Mouse (Mus musculus) kidney, postnatal 0 days (tissue): ENCODE measurements around the gene Slc38a2. TPM values are rescaled to one million over a fixed set of nuclear protein-coding genes. Genes with fewer than 3 reads are reported as not detected.

Source experiments
- ATAC-seq: fragments of 200-750 bp; cut with Nextera tagmentation; replicated peaks from 2 replicates; pipeline ENCODE4 v1.8.0; 2017; ENCODE audit warnings: low read depth, moderate number of reproducible peaks, moderate TSS enrichment, moderate library complexity; ENCODE audit not compliant: low FRiP score
- DNase-seq: peaks from one replicate; pipeline ENCODE4 v3.0.0-alpha.2; 2016; ENCODE audit warnings: low spot score
- H3K27ac ChIP-seq: fragments of 300-500 bp; sonication (generic); 2 replicates; pipeline ENCODE4 v1.5.1; 2014; ENCODE audit warnings: mild to moderate bottlenecking
- H3K27me3 ChIP-seq: fragments of 300-500 bp; sonication (generic); 2 replicates; pipeline ENCODE4 v1.6.1; 2014; ENCODE audit warnings: low read length, mixed read lengths; ENCODE audit not compliant: insufficient read depth
- H3K36me3 ChIP-seq: fragments of 300-500 bp; sonication (generic); 2 replicates; pipeline ENCODE4 v1.6.1; 2014; ENCODE audit warnings: low read length, mixed read lengths; ENCODE audit not compliant: insufficient read depth
- H3K4me1 ChIP-seq: fragments of 300-500 bp; sonication (generic); replicated peaks from 2 replicates; pipeline ENCODE4 v1.6.1; 2014; ENCODE audit warnings: antibody characterized with exemption, low read length, mixed read lengths; ENCODE audit not compliant: insufficient read depth
- H3K4me2 ChIP-seq: fragments of 300-500 bp; sonication (generic); 2 replicates; pipeline ENCODE4 v1.6.1; 2014; ENCODE audit warnings: mild to moderate bottlenecking, low read length, moderate library complexity, mixed read lengths
- H3K4me3 ChIP-seq: fragments of 300-500 bp; sonication (generic); replicated peaks from 2 replicates; pipeline ENCODE4 v1.5.1; 2014; ENCODE audit warnings: low read depth, low read length
- H3K9ac ChIP-seq: fragments of 300-500 bp; sonication (generic); 2 replicates; pipeline ENCODE4 v1.6.1; 2014; ENCODE audit warnings: low read depth, low read length
- H3K9me3 ChIP-seq: fragments of 300-500 bp; sonication (generic); replicated peaks from 2 replicates; pipeline ENCODE4 v1.6.1; 2016; ENCODE audit warnings: low read length, inconsistent platforms, mixed read lengths
- CTCF ChIP-seq: IDR thresholded peaks from 2 replicates; pipeline ENCODE4 v1.5.1; 2016; ENCODE audit warnings: antibody characterized with exemption, low read depth, mild to moderate bottlenecking, moderate library complexity
- WGBS: fragments of 180-500 bp; shearing (Covaris S2); extraction: QIAGEN DNeasy Blood & Tissue Kit; methylation state at CpG from one replicate; pipeline ENCODE4 v1.1.7; 2014; 5-methylcytosine and 5-hydroxymethylcytosine counted together
- polyA plus RNA-seq: library from polyadenylated mRNA; unstranded; fragments of >200 nt; fragmentation: Nextera tagmentation; extraction: Ambion mirVana; gene quantifications from 2 replicates; pipeline ENCODE4 v1.2.1, GENCODE M21; 2015

Slc38a2 gene
- polyA plus RNA-seq, 1 experiment from 2014 or later: 111 TPM

GRCm38 (mm10) chr15:96692401-96692800 lies 7.1 kb downstream of the Slc38a2 start:
- no peak for TF ChIP-seq CTCF
- no peak overlapping the region for H3K9ac ChIP-seq
- H3K9me3 ChIP-seq: no peaks in the 10 kb centered on the region
- no peak overlapping the region for H3K27ac ChIP-seq
- ATAC-seq (no peak), DNase-seq (no peak)
- H3K27me3 ChIP-seq: no peaks in the 10 kb centered on the region
- peaks cover 80% of the 10 kb centered on the region for H3K36me3 ChIP-seq
- no peak overlapping the region for H3K4me2 ChIP-seq
- no peak overlapping the region for H3K4me3 ChIP-seq
- H3K4me1 ChIP-seq: no peaks in the 10 kb centered on the region
- 91% methylated on average over 11 of the region's 11 CpGs for WGBS

- TF ChIP-seq CTCF: no peak
- no peak for DNase-seq
- Histone ChIP-seq H3K27me3 (no peaks in the 10 kb centered on the region), H3K9me3 (no peaks in the 10 kb centered on the region), H3K4me2 (no peak overlapping the region), H3K4me3 (no peak overlapping the region), H3K27ac (no peak overlapping the region), H3K36me3 (peaks cover 78% of the 10 kb centered on the region), H3K4me1 (no peaks in the 10 kb centered on the region), H3K9ac (no peak overlapping the region)
- 87% methylated on average over 15 of the region's 15 CpGs for WGBS
- ATAC-seq: no peak
Observed at GRCm38 (mm10) chr15:96691381-96691780, 8.1 kb downstream of the Slc38a2 start.

- H3K27me3 ChIP-seq: no peaks in the 10 kb centered on the region
- no peak overlapping the region for H3K27ac ChIP-seq
- H3K4me2 ChIP-seq: no peak overlapping the region
Observed at GRCm38 (mm10) chr15:96690829-96691228, 8.7 kb downstream of the Slc38a2 start.

GRCm38 (mm10) chr15:96689919-96690318 lies 9.6 kb downstream of the Slc38a2 start:
- peaks cover 69% of the 10 kb centered on the region for H3K36me3 ChIP-seq
- H3K27me3 ChIP-seq: no peaks in the 10 kb centered on the region
- H3K4me3 ChIP-seq: no peak overlapping the region
- ATAC-seq (no peak), DNase-seq (no peak)
- TF ChIP-seq CTCF: no peak
- no peak overlapping the region for H3K27ac ChIP-seq
- H3K4me2 ChIP-seq: no peak overlapping the region
- WGBS: 84% methylated on average over 9 of the region's 9 CpGs
- H3K9ac ChIP-seq: no peak overlapping the region
- no peaks in the 10 kb centered on the region for H3K4me1 ChIP-seq
- H3K9me3 ChIP-seq: no peaks in the 10 kb centered on the region

More at GRCm38 (mm10) chr15:96690829-96691228, 8.7 kb downstream of the Slc38a2 start:
- no peak for TF ChIP-seq CTCF
- 86% methylated on average over 13 of the region's 13 CpGs for WGBS
- H3K36me3 ChIP-seq: peaks cover 78% of the 10 kb centered on the region
- DNase-seq (no peak), ATAC-seq (no peak)
- no peak overlapping the region for H3K4me3 ChIP-seq
- no peaks in the 10 kb centered on the region for H3K4me1 ChIP-seq
- H3K9me3 ChIP-seq: no peaks in the 10 kb centered on the region
- H3K9ac ChIP-seq: no peak overlapping the region

GRCm38 (mm10) chr15:96688784-96689318 lies 10.7 kb downstream of the Slc38a2 start:
- H3K9me3 ChIP-seq: no peaks in the 10 kb centered on the region

GRCm38 (mm10) chr15:96688036-96688435 lies 11.5 kb downstream of the Slc38a2 start:
- Histone ChIP-seq H3K9me3 (no peaks in the 10 kb centered on the region), H3K4me3 (no peak overlapping the region), H3K36me3 (peaks cover 50% of the 10 kb centered on the region), H3K27me3 (no peaks in the 10 kb centered on the region), H3K4me1 (no peaks in the 10 kb centered on the region), H3K9ac (no peak overlapping the region), H3K4me2 (no peak overlapping the region), H3K27ac (no peak overlapping the region)
- DNase-seq: no peak
- no peak for TF ChIP-seq CTCF
- WGBS: 76% methylated on average over 6 of the region's 6 CpGs
- ATAC-seq: no peak

More at GRCm38 (mm10) chr15:96688784-96689318, 10.7 kb downstream of the Slc38a2 start:
- no peak overlapping the region for H3K27ac ChIP-seq
- no peak overlapping the region for H3K4me3 ChIP-seq
- DNase-seq (no peak), ATAC-seq (no peak)
- TF ChIP-seq CTCF: no peak
- peaks cover 58% of the 10 kb centered on the region for H3K36me3 ChIP-seq
- 88% methylated on average over 12 of the region's 12 CpGs for WGBS
- no peak overlapping the region for H3K9ac ChIP-seq
- H3K4me1 ChIP-seq: no peaks in the 10 kb centered on the region
- H3K4me2 ChIP-seq: no peak overlapping the region
- H3K27me3 ChIP-seq: no peaks in the 10 kb centered on the region

GRCm38 (mm10) chr15:96687366-96687765 lies 12.2 kb downstream of the Slc38a2 start:
- DNase-seq: no peak
- no peaks in the 10 kb centered on the region for H3K27me3 ChIP-seq
- H3K9me3 ChIP-seq: no peaks in the 10 kb centered on the region
- H3K36me3 ChIP-seq: peaks cover 43% of the 10 kb centered on the region
- H3K27ac ChIP-seq: no peak overlapping the region
- 46% methylated on average over 1 of the region's 1 CpGs for WGBS
- ATAC-seq: no peak
- no peak overlapping the region for H3K9ac ChIP-seq
- H3K4me1 ChIP-seq: no peaks in the 10 kb centered on the region
- no peak overlapping the region for H3K4me3 ChIP-seq
- TF ChIP-seq CTCF: no peak
- no peak overlapping the region for H3K4me2 ChIP-seq
